Mouse (Mus musculus) small intestine, adult 2 months (tissue): ENCODE measurements around the gene Rtbdn.

Experiments used
- CTCF ChIP-seq: fragments of 200-500 bp; IDR thresholded peaks from 2 replicates; pipeline ENCODE4 v1.5.1; 2012; ENCODE audit warnings: low read depth, mild to moderate bottlenecking, control low read depth, inconsistent platforms, low read length, moderate library complexity, mixed read lengths; ENCODE audit not compliant: insufficient replicate concordance, insufficient read length; ENCODE audit errors: extremely low read depth
- POLR2A ChIP-seq: fragments of 200-500 bp; IDR thresholded peaks from 2 replicates; pipeline ENCODE4 v1.6.1; 2012; ENCODE audit warnings: low read depth, mild to moderate bottlenecking, control low read depth, inconsistent platforms, low read length, moderate library complexity

- no peak for TF ChIP-seq POLR2A
- no peak for TF ChIP-seq CTCF
Observed at GRCm38 (mm10) chr8:84945633-84946527, 911 bp upstream of the Rtbdn start.
